Mouse (Mus musculus): Measurements from ENCODE around the gene Ramp3.

DNA sequence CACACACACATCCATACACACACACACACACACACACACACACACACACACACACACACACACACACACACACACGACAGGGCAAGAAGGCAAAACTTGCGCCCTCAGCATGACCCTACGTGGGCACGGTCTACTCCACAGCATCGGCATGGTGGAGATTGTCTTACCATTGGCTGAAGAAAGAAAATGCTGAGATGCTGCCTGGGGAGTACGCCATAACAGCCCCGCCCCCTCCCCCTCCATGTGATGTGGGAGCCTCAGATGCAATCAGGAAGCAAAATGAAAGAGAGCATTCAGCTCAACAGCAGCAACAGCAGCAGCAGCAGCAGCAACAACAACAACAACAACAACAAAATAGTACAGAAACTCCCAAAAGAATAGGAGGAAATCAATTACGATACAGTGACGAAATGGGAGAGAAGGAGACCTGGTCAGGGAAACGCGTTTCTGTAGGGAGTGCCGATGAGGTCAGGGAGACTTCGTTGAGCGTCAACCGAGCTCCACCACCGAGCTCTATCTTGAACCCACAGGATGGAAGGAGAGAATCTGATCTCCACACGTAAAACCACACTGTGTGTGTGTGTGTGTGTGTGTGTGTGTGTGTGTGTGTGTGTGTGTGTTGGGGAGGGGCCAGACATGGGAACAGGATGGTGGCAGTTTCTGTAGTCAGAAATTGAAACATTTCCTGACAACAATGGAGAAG lies 21.5 kb downstream of the Ramp3 start:
- no peak for TF ChIP-seq POLR2A (IDR thresholded peaks at IDR 0.05; ENCODE audit: low read depth, low read length)
- no peak for TF ChIP-seq CTCF (conservative IDR thresholded peaks at IDR 0.05; ENCODE audit: insufficient read depth, insufficient read length, low read depth, low read length)
